Mouse (Mus musculus) G1E (cell line): Measurements from ENCODE around the gene Tom1.

Source experiments
- CTCF ChIP-seq: IDR thresholded peaks from 2 replicates; pipeline ENCODE4 v1.5.1; 2012; ENCODE audit warnings: low read depth, low read length, inconsistent platforms, mixed read lengths
- TAL1 ChIP-seq: conservative IDR thresholded peaks from 2 replicates; pipeline ENCODE4 v1.6.1; 2012; ENCODE audit warnings: low read depth, low read length, inconsistent platforms, mixed read lengths

GRCm38 (mm10) chr8:75060022-75060421, 26.5 kb downstream of the Tom1 start:
- TF ChIP-seq TAL1 (no peak), CTCF (no peak)
